Mouse (Mus musculus) urinary bladder, postnatal 4 days (tissue): ENCODE data around the gene Ppp1r15b.

Source experiments
- DNase-seq, 2 experiments: peaks; one replicate each; pipeline ENCODE4 v3.0.0; 2021 to 2022; ENCODE audit warnings: low spot score in 2 of 2

Ppp1r15b gene

GRCm38 (mm10) chr1:133130638-133131560 is at the start of gene Ppp1r15b:
Gene Ppp1r15b, plus strand, starts transcription at chr1:133131143.
- peak; percentile 98 to 99 for DNase-seq

GRCm38 (mm10) chr1:133083003-133083546 is 47.9 kb upstream of the Ppp1r15b start:
- DNase-seq: no peak

- DNase-seq: no peak
Observed at GRCm38 (mm10) chr1:133083942-133084625, 46.9 kb upstream of the Ppp1r15b start.

- no peak for DNase-seq
Observed at GRCm38 (mm10) chr1:133084708-133085416, 46.1 kb upstream of the Ppp1r15b start.

GRCm38 (mm10) chr1:133085417-133085742 is 45.6 kb upstream of the Ppp1r15b start:
- DNase-seq: no peak

GRCm38 (mm10) chr1:133086804-133087203 is 44.1 kb upstream of the Ppp1r15b start:
- no peak for DNase-seq

- peak in 1 of 2 experiments; percentile 71 for DNase-seq
Observed at GRCm38 (mm10) chr1:133087206-133087905, 43.6 kb upstream of the Ppp1r15b start.

GRCm38 (mm10) chr1:133088196-133088595 is 42.7 kb upstream of the Ppp1r15b start:
- DNase-seq: no peak

- no peak for DNase-seq
Observed at GRCm38 (mm10) chr1:133089415-133089814, 41.5 kb upstream of the Ppp1r15b start.

- DNase-seq: no peak
Observed at GRCm38 (mm10) chr1:133090641-133091040, 40.3 kb upstream of the Ppp1r15b start.

GRCm38 (mm10) chr1:133091483-133091882 is 39.5 kb upstream of the Ppp1r15b start:
- no peak for DNase-seq

- DNase-seq: no peak
Observed at GRCm38 (mm10) chr1:133093719-133094118, 37.2 kb upstream of the Ppp1r15b start.

- DNase-seq: peak; percentile 58 to 77
Observed at GRCm38 (mm10) chr1:133100980-133101798, 29.8 kb upstream of the Ppp1r15b start.

GRCm38 (mm10) chr1:133102108-133102507 is 28.8 kb upstream of the Ppp1r15b start:
- DNase-seq: no peak

- DNase-seq: no peak
Observed at GRCm38 (mm10) chr1:133103315-133103714, 27.6 kb upstream of the Ppp1r15b start.

- no peak for DNase-seq
Observed at GRCm38 (mm10) chr1:133103871-133104270, 27.1 kb upstream of the Ppp1r15b start.

GRCm38 (mm10) chr1:133116108-133116507 is 14.8 kb upstream of the Ppp1r15b start:
- no peak for DNase-seq

- DNase-seq: no peak
Observed at GRCm38 (mm10) chr1:133118127-133118526, 12.8 kb upstream of the Ppp1r15b start.

GRCm38 (mm10) chr1:133118844-133119243 is 12.1 kb upstream of the Ppp1r15b start:
- no peak for DNase-seq

- no peak for DNase-seq
Observed at GRCm38 (mm10) chr1:133119931-133120712, 10.8 kb upstream of the Ppp1r15b start.
